In the genomic region with DNA sequence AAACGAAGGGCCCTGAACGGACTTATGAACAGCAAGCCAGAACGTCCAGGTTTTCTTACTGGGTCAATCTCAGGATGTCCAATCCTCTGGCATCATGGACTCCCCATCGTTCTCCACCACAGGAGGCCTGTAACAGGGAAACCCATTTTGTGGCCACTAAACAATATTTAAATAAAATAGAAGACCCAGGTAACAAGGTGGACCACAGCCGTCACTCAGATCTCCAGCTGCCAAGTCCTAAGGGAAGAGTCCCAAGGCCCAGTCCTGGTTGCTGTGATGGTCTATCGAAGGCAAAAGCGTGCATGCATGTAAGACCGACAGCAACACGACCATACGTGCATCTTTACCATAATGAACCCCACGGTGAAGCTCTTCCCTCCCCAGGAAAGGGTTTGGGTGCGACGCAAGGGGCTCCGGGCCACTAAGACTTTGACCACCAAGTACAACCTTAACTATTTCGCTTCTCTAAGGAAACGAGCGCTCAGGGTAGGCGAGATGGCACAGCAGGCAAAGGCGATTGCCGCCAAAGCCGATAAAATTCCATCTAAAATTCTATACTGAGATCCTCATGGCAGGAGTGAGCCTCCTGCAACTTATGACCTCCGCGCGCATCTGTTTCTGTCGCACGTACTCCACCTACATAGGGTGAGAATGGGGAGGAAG, we compare ENCODE assay signal across 8 mouse cellular contexts. TPM values are rescaled to one million over a fixed set of nuclear protein-coding genes. Genes with fewer than 3 reads are reported as not detected.
DNase-seq lines count a peak whose midpoint lies in the region; ATAC-seq and TF ChIP-seq lines count a peak whose summit lies in the region.

A gene (plus strand): TSS at position 480 of the 663 bp plus-strand sequence.

- no peak for DNase-seq in lung, postnatal 14 days
- DNase-seq in gastrocnemius, postnatal 36 days = no peak
- DNase-seq in intestine, embryonic 14.5 days (ENCODE audit: low spot score) = no peak
- no peak for DNase-seq in frontal cortex, postnatal 25 days (ENCODE audit: low spot score in 2 of 2)
- DNase-seq in B cell, adult 2 months = no peak

- no peak for ATAC-seq in lung, embryonic 16.5 days (ENCODE audit: low read depth)
- ATAC-seq in intestine, embryonic 14.5 days (replicated peaks; ENCODE audit: low FRiP score, low TSS enrichment, low read depth) = no peak; the same call in 1 of the 2 replicates

- intact Hi-C loops in gastrocnemius, postnatal 36 days (cut with DNase I) = loop anchor here (2.0 to 5.0 kb wide), 2 partner anchors 33 to 162 kb away; a partner anchor contains a TSS

- H3K27ac ChIP-seq in lung, embryonic 16.5 days (ENCODE audit: low read length) = peak within 1 kb of the TSS; percentile 86
- peak within 1 kb of the TSS; percentile 53 for H3K27ac ChIP-seq in bone marrow macrophage, adult 2 months (ENCODE audit: insufficient read depth, low read depth, low read length)
- H3K27ac ChIP-seq in intestine, embryonic 14.5 days (ENCODE audit: low read depth) = peak within 1 kb of the TSS; percentile 82

- peaks cover 16% of the 10 kb centered on the region for H3K4me1 ChIP-seq in lung, embryonic 16.5 days (replicated peaks; ENCODE audit: control insufficient read depth, insufficient read depth, low read length)
- H3K4me1 ChIP-seq in bone marrow macrophage, adult 2 months (ENCODE audit: control insufficient read depth, insufficient read depth, low read length) = peaks cover 11% of the 10 kb centered on the region
- peaks cover 19% of the 10 kb centered on the region for H3K4me1 ChIP-seq in intestine, embryonic 14.5 days (replicated peaks; ENCODE audit: control insufficient read depth, insufficient read depth, low read length)
- peaks cover 30% of the 10 kb centered on the region for H3K4me1 ChIP-seq in megakaryocyte, embryonic 14.5 days

- no peak; the same call in 1 of the 2 replicates for TF ChIP-seq CTCF in bone marrow macrophage, adult 2 months (IDR thresholded peaks at IDR 0.05; ENCODE audit: low read depth, low read length)

- no peaks in the 10 kb centered on the region for H3K27me3 ChIP-seq in lung, embryonic 16.5 days (ENCODE audit: control insufficient read depth, insufficient read depth, low read depth, low read length)
- no peaks in the 10 kb centered on the region for H3K27me3 ChIP-seq in intestine, embryonic 14.5 days (replicated peaks; ENCODE audit: control insufficient read depth, insufficient read depth, low read length)
- H3K27me3 ChIP-seq in megakaryocyte, embryonic 14.5 days (replicated peaks) = peaks cover 6% of the 10 kb centered on the region

- H3K9ac ChIP-seq in lung, embryonic 16.5 days (ENCODE audit: low read length) = peak within 1 kb of the TSS; percentile 96
- peak within 1 kb of the TSS; percentile 93 for H3K9ac ChIP-seq in intestine, embryonic 14.5 days (ENCODE audit: low read length)

- peaks cover 15% of the 10 kb centered on the region for H3K36me3 ChIP-seq in lung, embryonic 16.5 days (ENCODE audit: control insufficient read depth, insufficient read depth, low read length)
- peaks cover 19% of the 10 kb centered on the region for H3K36me3 ChIP-seq in intestine, embryonic 14.5 days (ENCODE audit: control insufficient read depth, insufficient read depth, low read length)
- peaks cover 30% of the 10 kb centered on the region for H3K36me3 ChIP-seq in megakaryocyte, embryonic 14.5 days (replicated peaks; ENCODE audit: low read length)

- H3K9me3 ChIP-seq in lung, embryonic 16.5 days (ENCODE audit: control insufficient read depth, low read length) = peaks cover 5% of the 10 kb centered on the region; the same call in 1 of the 2 replicates
- no peaks in the 10 kb centered on the region for H3K9me3 ChIP-seq in intestine, embryonic 14.5 days (ENCODE audit: control insufficient read depth, low read length)
- H3K9me3 ChIP-seq in megakaryocyte, embryonic 14.5 days = peaks cover 18% of the 10 kb centered on the region

- H3K4me2 ChIP-seq in lung, embryonic 16.5 days (ENCODE audit: low read depth, low read length) = peak within 1 kb of the TSS; percentile 67
- peak within 1 kb of the TSS; percentile 84 for H3K4me2 ChIP-seq in intestine, embryonic 14.5 days (ENCODE audit: low read length)

- TF ChIP-seq POLR2A in bone marrow macrophage, adult 2 months (IDR thresholded peaks at IDR 0.05; ENCODE audit: borderline replicate concordance, low read depth, low read length) = no peak

- H3K4me3 ChIP-seq in lung, embryonic 16.5 days (ENCODE audit: low read length) = peak within 1 kb of the TSS; percentile 88
- peak within 1 kb of the TSS; percentile 82 for H3K4me3 ChIP-seq in bone marrow macrophage, adult 2 months (ENCODE audit: insufficient read depth, low read length)
- H3K4me3 ChIP-seq in intestine, embryonic 14.5 days (ENCODE audit: low read depth, low read length) = peak within 1 kb of the TSS; percentile 95
- peak within 1 kb of the TSS; percentile 100 for H3K4me3 ChIP-seq in megakaryocyte, embryonic 14.5 days (replicated peaks)

- WGBS in lung, embryonic 16.5 days = 41% methylated on average over 26 of the region's 26 CpGs
- 43% methylated on average over 26 of the region's 26 CpGs for WGBS in intestine, embryonic 14.5 days

RNA-seq across cellular contexts. Expression of the gene that starts here (rescaled TPM):
- 22.0 and 23.3 TPM in 2 replicates for polyA plus RNA-seq in lung, embryonic 16.5 days (2015; fragmentation: Nextera tagmentation; extraction: Ambion mirVana)
- 40.6 and 49.9 TPM in 2 replicates for polyA plus RNA-seq in bone marrow macrophage, adult 2 months (2012; ENCODE audit: insufficient read depth, insufficient read length, missing spikeins)
- total RNA-seq in gastrocnemius, postnatal 36 days (2021) = 10 to 100 TPM; 18.2 to 18.9 TPM
- polyA plus RNA-seq in intestine, embryonic 14.5 days (2014; fragmentation: Nextera tagmentation; extraction: Ambion mirVana) = 25.2 and 25.7 TPM in 2 replicates
- polyA plus RNA-seq in megakaryocyte, embryonic 14.5 days (2012; ENCODE audit: insufficient read depth, low replicate concordance) = 28.4 and 32.8 TPM in 2 replicates
